Mouse (Mus musculus) lung, adult 2 months (tissue): ENCODE results near the gene Rnf39.

Source experiments
- CTCF ChIP-seq: fragments of 200-500 bp; IDR thresholded peaks from 2 replicates; pipeline ENCODE4 v1.5.1; 2011; ENCODE audit warnings: mild to moderate bottlenecking, low read length, control low read depth; ENCODE audit not compliant: insufficient read depth
- POLR2A ChIP-seq: fragments of 200-500 bp; IDR thresholded peaks from 2 replicates; pipeline ENCODE4 v1.6.1; 2011; ENCODE audit warnings: low read depth, mild to moderate bottlenecking, control low read depth, low read length, borderline replicate concordance; ENCODE audit errors: extremely low read depth

- TF ChIP-seq POLR2A (no peak), CTCF (no peak)
These were observed 11.6 kb upstream of the Rnf39 start for GRCm38 (mm10) chr17:36931130-36931529.
